In genomic region chr14:34502475-34503324, GRCm38 (mm10) we compare ENCODE assay signal across 9 mouse cellular contexts. TPM values are rescaled to one million over a fixed set of nuclear protein-coding genes. Genes with fewer than 3 reads are reported as not detected.
A peak's percentile ranks its signal among the peaks of the same experiment; 100 is the strongest.
DNase-seq lines count a peak whose midpoint lies in the region; ATAC-seq lines count a peak whose summit lies in the region.
"Had no signal": no experiment of that assay in that cellular context is flagged by ENCODE, and none has a peak within 500 bp of the region (broad histone marks: within the 10 kb centered on the region; RNA-seq: fewer than 3 reads in every experiment).

No protein-coding gene starts in this region.

- H3K9me3 ChIP-seq in hindbrain, embryonic 13.5 days, result no peaks in the 10 kb centered on the region

- peak overlapping the region; percentile 88 for H3K4me3 ChIP-seq in hindbrain, embryonic 13.5 days

- no peaks in the 10 kb centered on the region for H3K36me3 ChIP-seq in hindbrain, embryonic 13.5 days

- peak; percentile 93 for ATAC-seq in hindbrain, embryonic 13.5 days (ENCODE audit: low FRiP score)

- H3K27me3 ChIP-seq in hindbrain, embryonic 13.5 days, result 0 out of 2 replicates have a peak, but pooled peaks cover 5% of the 10 kb centered on the region

- peak; percentile 95 for DNase-seq in Muller cell, postnatal 12 days (ENCODE audit: inconsistent ontology term)
- DNase-seq in cerebellum, adult 9-11 months, result peak; percentile 90
- peak; percentile 71 to 76 for DNase-seq in frontal cortex, postnatal 25 days (ENCODE audit: low spot score in 2 of 2)
- peak; percentile 86 to 92 for DNase-seq in layer of hippocampus, postnatal 25 days (ENCODE audit: extremely low spot score in 1 of 2, low spot score in 1 of 2)
- peak; percentile 86 for DNase-seq in lung, postnatal 10 days
- peak; percentile 82 for DNase-seq in retina, adult 2 months (ENCODE audit: low read depth, low spot score)
- peak; percentile 75 to 79 for DNase-seq in thymus, postnatal 36 days

- H3K4me2 ChIP-seq in hindbrain, embryonic 13.5 days, result peak overlapping the region; percentile 73

- peak overlapping the region; percentile 97 for H3K27ac ChIP-seq in hindbrain, embryonic 13.5 days
- H3K27ac ChIP-seq: macrophage had no signal

- 1% methylated on average over 56 of the region's 115 CpGs for WGBS in hindbrain, embryonic 13.5 days

- H3K9ac ChIP-seq in hindbrain, embryonic 13.5 days, result peak overlapping the region; percentile 93

- H3K4me1 ChIP-seq in hindbrain, embryonic 13.5 days (replicated peaks), result peaks cover 39% of the 10 kb centered on the region

RNA-seq across cellular contexts. Expression of gene Bmpr1a, which starts 0.4 kb away (rescaled TPM):
- 19.5 and 20.5 TPM in 2 replicates for polyA plus RNA-seq in hindbrain, embryonic 13.5 days (2015; fragmentation: Nextera tagmentation; extraction: Ambion mirVana)
- 10 to 100 TPM; 38.0 to 40.9 TPM for total RNA-seq in layer of hippocampus, postnatal 25 days (2021)

RNA-seq across cellular contexts. Expression of gene 9230112D13Rik, which starts 19.9 kb away (rescaled TPM):
- not detected in 2 replicates for polyA plus RNA-seq in hindbrain, embryonic 13.5 days (2015; fragmentation: Nextera tagmentation; extraction: Ambion mirVana)
- not detected for total RNA-seq in layer of hippocampus, postnatal 25 days (2021)
- polyA plus RNA-seq: macrophage had no signal

Comparison
In these comparisons a context has a peak if more than half of its experiments do, and no peak if none do; other contexts are left out.
1. Peak in every context shown above with its lines: DNase-seq, ATAC-seq, H3K4me3 ChIP-seq and H3K27ac ChIP-seq.